Mouse (Mus musculus): ENCODE data around the gene Moap1.

The Moap1 gene

GRCm38 (mm10) chr12:102743589-102744574, at the start of gene Moap1, which contains the start of gene Tmem251:
TSS of gene Moap1 (minus strand) at chr12:102743661.
TSS of gene Tmem251 (plus strand) at chr12:102743762.
- DNase-seq: peak; percentile 89

GRCm38 (mm10) chr12:102787927-102788326, 44.5 kb upstream of the Moap1 start:
- no peak for DNase-seq

- peak; percentile 54 for DNase-seq
Measured at GRCm38 (mm10) chr12:102785593-102785985, 42.1 kb upstream of the Moap1 start.

- no peak for DNase-seq
Measured at GRCm38 (mm10) chr12:102784899-102785592, 41.6 kb upstream of the Moap1 start.

- no peak for DNase-seq
Measured at GRCm38 (mm10) chr12:102782841-102783240, 39.4 kb upstream of the Moap1 start.

GRCm38 (mm10) chr12:102779452-102779851, 36.0 kb upstream of the Moap1 start:
- no peak for DNase-seq

- no peak for DNase-seq
Measured at GRCm38 (mm10) chr12:102778151-102778550, 34.7 kb upstream of the Moap1 start.

GRCm38 (mm10) chr12:102776035-102776434, 32.6 kb upstream of the Moap1 start:
- DNase-seq: no peak

- DNase-seq: no peak
Measured at GRCm38 (mm10) chr12:102772676-102773075, 29.2 kb upstream of the Moap1 start.

GRCm38 (mm10) chr12:102771601-102772000, 28.1 kb upstream of the Moap1 start:
- no peak for DNase-seq

GRCm38 (mm10) chr12:102769000-102769399, 25.5 kb upstream of the Moap1 start:
- DNase-seq: no peak

- DNase-seq: no peak
Measured at GRCm38 (mm10) chr12:102763696-102764095, 20.2 kb upstream of the Moap1 start.

GRCm38 (mm10) chr12:102761668-102762067, 18.2 kb upstream of the Moap1 start:
- DNase-seq: no peak

- no peak for DNase-seq
Measured at GRCm38 (mm10) chr12:102758936-102759335, 15.5 kb upstream of the Moap1 start.

GRCm38 (mm10) chr12:102758403-102758756, 14.9 kb upstream of the Moap1 start, which contains the start of gene Gm20604:
TSS of gene Gm20604 (minus strand) at chr12:102758672.
- DNase-seq: no peak

GRCm38 (mm10) chr12:102757689-102758402, 14.4 kb upstream of the Moap1 start, which contains the start of the genes Gm28051, Gon7 and Ubr7:
TSS of gene Gm28051 (minus strand) at chr12:102757765.
TSS of gene Gon7 (minus strand) at chr12:102757803.
TSS of gene Ubr7 (plus strand) at chr12:102757967.
- peak; percentile 97 for DNase-seq

- no peak for DNase-seq
Measured at GRCm38 (mm10) chr12:102757055-102757688, 13.7 kb upstream of the Moap1 start.

GRCm38 (mm10) chr12:102756304-102756703, 12.8 kb upstream of the Moap1 start:
- DNase-seq: no peak

- no peak for DNase-seq
Measured at GRCm38 (mm10) chr12:102748256-102748655, 4.8 kb upstream of the Moap1 start.

- DNase-seq: no peak
Measured at GRCm38 (mm10) chr12:102744839-102745238, 1.4 kb upstream of the Moap1 start.

- DNase-seq: no peak
Measured at GRCm38 (mm10) chr12:102743036-102743588, 349 bp downstream of the Moap1 start.

GRCm38 (mm10) chr12:102742056-102742455, 1.4 kb downstream of the Moap1 start:
- no peak for DNase-seq

All from layer of hippocampus, adult 9-11 months (tissue).